Mouse (Mus musculus): ENCODE measurements around the gene Cul7. TPM values are rescaled to one million over a fixed set of nuclear protein-coding genes. Genes with fewer than 3 reads are reported as not detected.

The Cul7 gene
- polyA plus RNA-seq, 1 experiment from 2014 or later, result 41.4 TPM

GRCm38 (mm10) chr17:46628791-46629684 is 21.1 kb upstream of the Cul7 start, which contains the start of gene Ptk7:
TSS of gene Ptk7 (minus strand) at chr17:46629504.
- H3K4me2 ChIP-seq, result peak within 1 kb of the TSS; percentile 86
- H3K9me3 ChIP-seq, result no peaks in the 10 kb centered on the region
- H3K27ac ChIP-seq (replicated peaks), result peak within 1 kb of the TSS; percentile 93
- under 1% methylated on average over 81 of the region's 90 CpGs for WGBS
- peaks cover 59% of the 10 kb centered on the region for H3K4me1 ChIP-seq
- peaks cover 32% of the 10 kb centered on the region for H3K36me3 ChIP-seq
- H3K9ac ChIP-seq, result peak within 1 kb of the TSS; percentile 94
- peak; percentile 67 for ATAC-seq (ENCODE audit: extremely low read depth, insufficient number of reproducible peaks, low FRiP score, low TSS enrichment)
- peak within 1 kb of the TSS; percentile 74 for H3K4me3 ChIP-seq
- H3K27me3 ChIP-seq (replicated peaks), result no peaks in the 10 kb centered on the region

- H3K27me3 ChIP-seq (replicated peaks), result no peaks in the 10 kb centered on the region
- peak overlapping the region; percentile 74 for H3K4me3 ChIP-seq
- ATAC-seq (ENCODE audit: extremely low read depth, insufficient number of reproducible peaks, low FRiP score, low TSS enrichment), result no peak
- H3K9ac ChIP-seq, result peak overlapping the region; percentile 94
- H3K27ac ChIP-seq (replicated peaks), result peak overlapping the region; percentile 93
- peaks cover 51% of the 10 kb centered on the region for H3K4me1 ChIP-seq
- peaks cover 39% of the 10 kb centered on the region for H3K36me3 ChIP-seq
- 10% methylated on average over 12 of the region's 12 CpGs for WGBS
- H3K9me3 ChIP-seq, result no peaks in the 10 kb centered on the region
- H3K4me2 ChIP-seq, result peak overlapping the region; percentile 86
Measured at GRCm38 (mm10) chr17:46629685-46630441, 20.3 kb upstream of the Cul7 start.

GRCm38 (mm10) chr17:46636831-46637523 is 13.2 kb upstream of the Cul7 start:
- Histone ChIP-seq H3K27me3 (replicated peaks) (no peaks in the 10 kb centered on the region), H3K4me1 (peaks cover 10% of the 10 kb centered on the region), H3K36me3 (peaks cover 77% of the 10 kb centered on the region), H3K9ac (peak overlapping the region; percentile 64), H3K27ac (replicated peaks) (0 out of 2 replicates have a peak overlapping the region, but pooled peaks have one; percentile 2), H3K4me2 (peak overlapping the region; percentile 46), H3K4me3 (peak overlapping the region; percentile 20; the same call in 1 of the 2 replicates), H3K9me3 (no peaks in the 10 kb centered on the region)
- no peak for ATAC-seq (ENCODE audit: extremely low read depth, insufficient number of reproducible peaks, low FRiP score, low TSS enrichment)
- 24% methylated on average over 15 of the region's 15 CpGs for WGBS

DNA sequence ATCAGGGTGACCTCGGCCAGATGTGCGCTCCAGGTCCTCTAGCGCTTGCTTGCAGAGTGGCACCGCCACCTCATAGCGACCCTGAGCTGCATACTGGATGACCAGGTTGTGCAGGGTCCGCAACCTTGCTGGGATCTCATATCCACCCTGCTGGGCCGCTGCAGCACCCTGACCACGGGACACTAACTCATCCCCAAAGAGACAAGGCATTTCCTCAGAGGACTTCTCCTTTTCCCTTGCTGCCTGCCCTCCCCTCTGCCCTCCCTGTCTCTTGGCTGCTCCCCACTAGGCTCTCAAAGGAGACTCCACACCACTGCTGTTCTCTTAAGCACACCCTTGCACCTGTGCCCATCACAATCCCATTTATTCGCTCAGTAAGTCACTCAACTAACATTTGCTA is 10.2 kb upstream of the Cul7 start:
- WGBS, result 74% methylated on average over 9 of the region's 9 CpGs
- H3K27me3 ChIP-seq (replicated peaks), result no peaks in the 10 kb centered on the region
- no peak overlapping the region for H3K4me2 ChIP-seq
- peaks cover 64% of the 10 kb centered on the region for H3K36me3 ChIP-seq
- no peaks in the 10 kb centered on the region for H3K9me3 ChIP-seq
- ATAC-seq (ENCODE audit: extremely low read depth, insufficient number of reproducible peaks, low FRiP score, low TSS enrichment), result no peak
- H3K27ac ChIP-seq (replicated peaks), result no peak overlapping the region
- H3K9ac ChIP-seq, result no peak overlapping the region
- no peak overlapping the region for H3K4me3 ChIP-seq
- peaks cover 19% of the 10 kb centered on the region for H3K4me1 ChIP-seq

GRCm38 (mm10) chr17:46642060-46642459 is 8.1 kb upstream of the Cul7 start:
- H3K27ac ChIP-seq (replicated peaks), result no peak overlapping the region
- no peaks in the 10 kb centered on the region for H3K9me3 ChIP-seq
- no peak for ATAC-seq (ENCODE audit: extremely low read depth, insufficient number of reproducible peaks, low FRiP score, low TSS enrichment)
- H3K27me3 ChIP-seq (replicated peaks), result no peaks in the 10 kb centered on the region
- H3K9ac ChIP-seq, result no peak overlapping the region
- H3K36me3 ChIP-seq, result peaks cover 52% of the 10 kb centered on the region
- peaks cover 21% of the 10 kb centered on the region for H3K4me1 ChIP-seq
- H3K4me3 ChIP-seq, result no peak overlapping the region
- no peak overlapping the region for H3K4me2 ChIP-seq
- 87% methylated on average over 17 of the region's 17 CpGs for WGBS

GRCm38 (mm10) chr17:46644152-46644805 is 5.9 kb upstream of the Cul7 start:
- Histone ChIP-seq H3K9me3 (no peaks in the 10 kb centered on the region), H3K36me3 (peaks cover 60% of the 10 kb centered on the region), H3K27ac (replicated peaks) (0 out of 2 replicates have a peak overlapping the region, but pooled peaks have one; percentile 1), H3K27me3 (replicated peaks) (no peaks in the 10 kb centered on the region), H3K4me3 (peak overlapping the region; percentile 80), H3K4me2 (peak overlapping the region; percentile 97), H3K4me1 (peaks cover 25% of the 10 kb centered on the region), H3K9ac (peak overlapping the region; percentile 89)
- 86% methylated on average over 12 of the region's 12 CpGs for WGBS
- no peak for ATAC-seq (ENCODE audit: extremely low read depth, insufficient number of reproducible peaks, low FRiP score, low TSS enrichment)

DNA sequence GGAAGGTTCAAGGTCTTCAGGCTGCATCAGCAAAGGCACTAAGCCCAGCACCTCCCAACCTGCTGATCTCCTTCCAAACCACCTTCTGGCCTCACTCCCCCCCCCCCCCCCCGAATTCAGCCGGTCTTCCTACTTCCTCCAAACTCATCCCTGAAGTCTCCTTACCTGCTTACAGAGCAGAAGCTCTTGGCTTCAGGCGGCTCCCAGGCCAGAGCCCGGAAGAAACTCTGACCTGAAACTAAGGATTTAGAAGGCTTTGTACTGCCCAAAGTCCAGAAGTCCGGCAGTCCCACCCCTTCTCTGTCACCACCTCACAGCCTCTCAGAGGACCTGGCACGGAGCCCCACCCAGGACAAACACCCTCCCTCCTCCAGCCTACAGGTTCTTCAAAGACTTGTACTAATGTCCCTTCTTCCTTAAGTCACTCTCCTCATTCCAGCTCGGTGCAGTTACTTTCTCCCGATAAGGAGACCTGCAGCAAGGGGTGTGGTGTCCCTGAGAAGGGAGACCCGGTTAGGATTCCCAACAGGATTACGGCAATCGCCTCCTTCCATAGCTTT is 5.1 kb upstream of the Cul7 start:
- H3K27ac ChIP-seq (replicated peaks), result peak overlapping the region; percentile 87
- 5% methylated on average over 11 of the region's 11 CpGs for WGBS
- peaks cover 32% of the 10 kb centered on the region for H3K4me1 ChIP-seq
- peak overlapping the region; percentile 97 for H3K4me2 ChIP-seq
- peaks cover 54% of the 10 kb centered on the region for H3K36me3 ChIP-seq
- peak; percentile 6; the same call in 1 of the 2 replicates for ATAC-seq (ENCODE audit: extremely low read depth, insufficient number of reproducible peaks, low FRiP score, low TSS enrichment)
- peak overlapping the region; percentile 89 for H3K9ac ChIP-seq
- H3K27me3 ChIP-seq (replicated peaks), result no peaks in the 10 kb centered on the region
- H3K9me3 ChIP-seq, result no peaks in the 10 kb centered on the region
- peak overlapping the region; percentile 80 for H3K4me3 ChIP-seq

DNA sequence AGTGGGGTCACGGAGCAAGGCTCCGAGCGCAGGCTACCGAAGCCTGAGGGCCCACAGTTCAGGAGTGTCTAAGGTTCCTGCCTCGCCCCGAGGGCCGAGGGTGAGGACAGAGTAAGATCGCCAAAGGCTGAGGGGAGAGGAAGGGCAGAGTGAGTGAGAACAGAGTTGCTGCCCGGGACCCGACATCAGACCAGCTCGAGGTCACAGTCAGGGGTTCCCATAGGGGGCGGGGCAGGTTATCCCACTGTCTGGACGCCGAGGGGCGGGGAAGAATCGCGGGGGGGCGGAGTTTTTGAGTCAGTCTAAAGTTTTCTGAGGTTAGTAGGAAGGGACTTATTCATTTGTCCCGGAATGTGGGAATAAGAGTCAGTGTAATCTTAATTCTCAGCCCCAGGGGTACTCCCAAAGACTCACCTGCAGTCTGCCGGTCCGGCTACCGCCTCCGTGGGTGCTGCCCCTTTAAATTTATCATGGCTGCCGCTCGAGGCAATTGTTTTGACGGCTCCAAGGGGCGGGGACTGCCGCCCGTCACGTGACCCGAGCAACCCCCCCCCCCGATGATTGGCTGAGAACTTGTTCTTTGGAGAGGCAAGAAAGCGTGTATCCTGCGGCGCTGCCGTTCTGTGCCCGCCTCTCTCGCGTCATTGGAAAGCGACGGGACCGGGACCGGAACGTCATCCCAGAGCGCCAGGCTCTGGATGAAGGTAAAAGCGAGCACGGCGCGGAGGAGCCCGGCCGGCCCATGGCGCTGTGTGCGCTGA is 4.4 kb upstream of the Cul7 start, which contains the start of the genes Klc4 and Mrpl2:
TSS of gene Klc4 (minus strand) at position 462 of the 761 bp plus-strand sequence.
TSS of gene Mrpl2 (plus strand) at position 669 of the 761 bp plus-strand sequence.
- peak within 1 kb of the TSS; percentile 80 for H3K4me3 ChIP-seq
- H3K9me3 ChIP-seq, result no peaks in the 10 kb centered on the region
- peak; percentile 75 for ATAC-seq (ENCODE audit: extremely low read depth, insufficient number of reproducible peaks, low FRiP score, low TSS enrichment)
- peaks cover 46% of the 10 kb centered on the region for H3K36me3 ChIP-seq
- H3K27me3 ChIP-seq (replicated peaks), result no peaks in the 10 kb centered on the region
- H3K4me1 ChIP-seq, result peaks cover 33% of the 10 kb centered on the region
- H3K4me2 ChIP-seq, result peak within 1 kb of the TSS; percentile 97
- peak within 1 kb of the TSS; percentile 87 for H3K27ac ChIP-seq (replicated peaks)
- under 1% methylated on average over 53 of the region's 53 CpGs for WGBS
- H3K9ac ChIP-seq, result peak within 1 kb of the TSS; percentile 90

DNA sequence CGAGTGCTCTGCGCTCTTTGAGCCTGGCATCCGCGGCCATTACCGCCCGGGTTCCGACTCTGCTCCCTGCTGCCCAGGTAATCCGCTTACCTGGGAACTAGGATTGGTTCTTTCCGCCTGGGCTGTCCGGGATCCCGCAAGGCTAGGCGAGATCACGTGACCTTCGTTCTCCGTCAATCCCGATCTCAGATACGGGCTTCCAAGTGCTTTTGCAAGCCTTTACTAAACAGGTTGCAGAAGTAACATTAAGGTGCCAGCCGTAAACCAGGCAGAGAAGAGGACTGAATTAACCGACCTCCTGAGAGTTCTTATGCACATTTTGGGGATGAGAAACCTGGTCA is 3.8 kb upstream of the Cul7 start:
- no peak for ATAC-seq (ENCODE audit: extremely low read depth, insufficient number of reproducible peaks, low FRiP score, low TSS enrichment)
- Histone ChIP-seq H3K27ac (replicated peaks) (peak overlapping the region; percentile 81), H3K27me3 (replicated peaks) (no peaks in the 10 kb centered on the region), H3K4me1 (peaks cover 38% of the 10 kb centered on the region), H3K4me3 (peak overlapping the region; percentile 80), H3K9me3 (no peaks in the 10 kb centered on the region), H3K9ac (peak overlapping the region; percentile 90), H3K4me2 (peak overlapping the region; percentile 93), H3K36me3 (peaks cover 41% of the 10 kb centered on the region)
- under 1% methylated on average over 19 of the region's 19 CpGs for WGBS

- no peaks in the 10 kb centered on the region for H3K9me3 ChIP-seq
- no peak overlapping the region for H3K27ac ChIP-seq (replicated peaks)
- WGBS, result 86% methylated on average over 7 of the region's 7 CpGs
- no peak overlapping the region; the same call in 1 of the 2 replicates for H3K9ac ChIP-seq
- H3K27me3 ChIP-seq (replicated peaks), result no peaks in the 10 kb centered on the region
- ATAC-seq (ENCODE audit: extremely low read depth, insufficient number of reproducible peaks, low FRiP score, low TSS enrichment), result no peak
- peak overlapping the region; percentile 93 for H3K4me2 ChIP-seq
- H3K4me1 ChIP-seq, result peaks cover 47% of the 10 kb centered on the region
- H3K4me3 ChIP-seq, result peak overlapping the region; percentile 80; the same call in 1 of the 2 replicates
- peaks cover 33% of the 10 kb centered on the region for H3K36me3 ChIP-seq
Measured at GRCm38 (mm10) chr17:46647279-46647678, 2.9 kb upstream of the Cul7 start.

Measured in heart, embryonic 13.5 days (tissue).